Mouse (Mus musculus) E14TG2a.4 (cell line): ENCODE data around the gene Insl6.

ENCODE experiments used
- CTCF ChIP-seq: conservative IDR thresholded peaks from 2 replicates; pipeline ENCODE4 v1.5.1; 2014; ENCODE audit warnings: low read length
- NANOG ChIP-seq: IDR thresholded peaks from 2 replicates; pipeline ENCODE4 v1.6.1; 2014; ENCODE audit warnings: borderline replicate concordance, low read length, mixed read lengths

DNA sequence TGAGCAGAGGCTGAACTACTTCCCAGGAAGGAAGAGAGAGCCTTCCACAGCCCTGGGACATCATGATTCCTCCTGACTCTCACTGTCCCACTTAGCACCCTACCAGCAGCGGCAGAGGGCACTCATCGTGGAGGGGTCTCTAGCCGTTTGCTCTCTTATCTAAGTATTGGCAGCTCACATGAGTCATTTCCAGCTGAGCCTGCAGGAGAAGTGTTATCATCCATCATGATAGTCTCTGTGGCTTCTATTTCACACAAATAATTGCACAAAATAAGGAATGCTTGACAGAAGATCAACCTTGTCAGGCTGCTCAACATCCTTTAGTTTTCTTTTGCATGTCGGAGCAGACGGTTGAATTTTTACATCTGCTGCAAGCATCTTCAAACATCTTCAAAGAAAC, 35.1 kb upstream of the Insl6 start:
- no peak for TF ChIP-seq CTCF
- TF ChIP-seq NANOG = no peak
